Mouse (Mus musculus) CH12.LX (cell line): ENCODE results near the gene Epha5.

Experiments
- CTCF ChIP-seq, 2 experiments: IDR thresholded peaks in 1 of 2; conservative IDR thresholded peaks in 1 of 2; 2 replicates each; pipeline ENCODE4 v1.5.1; 2011 to 2012; ENCODE audit warnings: low read depth in 2 of 2, low read length in 2 of 2, improper control_type of control experiment in 1 of 2, inconsistent platforms in 1 of 2, mild to moderate bottlenecking in 1 of 2, moderate library complexity in 1 of 2
- E2F4 ChIP-seq: IDR thresholded peaks from 2 replicates; pipeline ENCODE4 v1.6.1; 2011; ENCODE audit warnings: low read depth, low read length, improper control_type of control experiment; ENCODE audit not compliant: insufficient replicate concordance
- ELF1 ChIP-seq: IDR thresholded peaks from 2 replicates; pipeline ENCODE4 v1.6.1; 2014; ENCODE audit warnings: low read depth, mild to moderate bottlenecking, inconsistent platforms, low read length, improper control_type of control experiment
- MAX ChIP-seq: IDR thresholded peaks from 2 replicates; pipeline ENCODE4 v1.6.1; 2011; ENCODE audit warnings: low read length, improper control_type of control experiment
- POLR2A ChIP-seq: IDR thresholded peaks from 2 replicates; pipeline ENCODE4 v1.6.1; 2011; ENCODE audit warnings: low read depth, mild to moderate bottlenecking, improper control_type of control experiment, low read length
- RAD21 ChIP-seq: IDR thresholded peaks from 2 replicates; pipeline ENCODE4 v1.6.1; 2011; ENCODE audit warnings: low read depth, mild to moderate bottlenecking, low read length, improper control_type of control experiment, moderate library complexity

GRCm38 (mm10) chr5:84320138-84320537 lies 97.0 kb downstream of the Epha5 start:
- TF ChIP-seq RAD21 (no peak), MAX (no peak), CTCF (conservative IDR thresholded peaks at IDR 0.05 in 1 of 2, IDR thresholded peaks at IDR 0.05 in 1 of 2; ENCODE audit: low read depth in 2 of 2, low read length in 2 of 2) (no peak), ELF1 (no peak), E2F4 (no peak), POLR2A (no peak)
